Mouse (Mus musculus) liver, postnatal 0 days (tissue): Measurements from ENCODE around the gene Atp2a3.

Experiments used
- CTCF ChIP-seq: sonication (generic); IDR thresholded peaks from 2 replicates; pipeline ENCODE4 v1.5.1; 2016; ENCODE audit warnings: antibody characterized with exemption, low read depth
- EP300 ChIP-seq: IDR thresholded peaks from 2 replicates; pipeline ENCODE4 v1.6.1; 2016; ENCODE audit warnings: antibody characterized with exemption, low read depth, mild to moderate bottlenecking

DNA sequence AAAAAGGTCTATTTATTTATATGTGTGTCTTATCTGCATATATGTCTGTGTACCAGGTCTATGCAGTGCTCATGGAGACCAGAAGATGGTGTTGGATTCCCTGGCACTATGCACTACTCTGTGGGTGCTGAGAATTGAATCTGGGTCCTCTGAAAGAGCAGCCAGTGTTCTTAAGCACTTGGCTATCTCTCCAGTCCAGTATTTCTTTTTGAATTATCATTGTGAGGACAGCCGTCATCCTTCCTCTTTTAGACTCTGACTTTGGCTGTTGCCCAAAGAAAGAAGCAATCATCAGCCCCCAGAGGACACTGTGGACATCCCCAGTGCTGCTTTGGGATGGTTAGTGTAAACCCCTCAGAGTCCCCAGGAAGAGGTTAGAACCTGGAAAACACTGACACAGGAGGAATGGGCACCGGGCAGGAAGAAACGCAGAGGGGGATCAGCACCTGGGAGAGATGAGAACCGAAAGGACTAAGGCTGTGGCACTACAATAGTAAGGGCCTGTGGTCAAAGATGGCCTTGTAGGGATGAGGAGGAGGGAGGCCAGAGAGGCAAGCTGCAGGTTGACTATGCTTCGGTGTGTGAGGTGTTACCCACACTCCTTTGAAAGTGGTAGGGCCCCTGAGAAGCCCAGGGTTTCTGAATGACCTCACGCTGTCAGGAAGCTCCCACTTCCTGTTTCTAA lies 15.0 kb upstream of the Atp2a3 start:
- TF ChIP-seq CTCF: peak; percentile 21; the same call in 1 of the 2 replicates
- peak; percentile 51; the same call in 1 of the 2 replicates for TF ChIP-seq EP300
